Comparison of ENCODE assay signal across 12 mouse cellular contexts in the genomic region with DNA sequence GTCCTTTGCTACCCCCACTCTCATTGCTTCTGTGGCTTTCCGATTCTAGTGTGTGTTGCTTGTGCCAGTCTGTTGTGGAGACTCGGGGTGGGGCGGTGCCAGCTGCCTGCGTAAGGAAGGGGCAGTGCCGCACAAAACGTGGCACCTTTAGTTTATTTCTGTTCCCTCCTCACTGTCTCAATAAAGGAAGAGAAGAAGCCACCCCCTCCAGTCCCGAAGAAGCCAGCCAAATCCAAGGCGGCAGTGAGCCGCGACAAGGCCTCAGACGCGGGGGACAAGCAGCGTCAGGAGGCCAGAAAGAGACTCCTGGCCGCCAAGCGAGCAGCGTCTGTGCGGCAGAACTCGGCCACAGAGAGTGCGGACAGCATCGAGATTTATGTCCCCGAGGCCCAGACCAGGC. TPM values are rescaled to one million over a fixed set of nuclear protein-coding genes. Genes with fewer than 3 reads are reported as not detected.
DNase-seq lines count a peak whose midpoint lies in the region; ATAC-seq and TF ChIP-seq lines count a peak whose summit lies in the region.
"Had no signal": no experiment of that assay in that cellular context is flagged by ENCODE, and none has a peak within 500 bp of the region (broad histone marks: within the 10 kb centered on the region; RNA-seq: fewer than 3 reads in every experiment).

No protein-coding gene starts in this region.

- peaks cover 28% of the 10 kb centered on the region for H3K36me3 ChIP-seq in kidney, postnatal 0 days (ENCODE audit: insufficient read depth, low read length)
- H3K36me3 ChIP-seq in neural tube, embryonic 11.5 days (ENCODE audit: control insufficient read depth, insufficient read depth, low read length) = peaks cover 30% of the 10 kb centered on the region

- no peak for ATAC-seq in kidney, postnatal 0 days (replicated peaks; ENCODE audit: low FRiP score, low read depth)
- ATAC-seq in neural tube, embryonic 11.5 days (ENCODE audit: insufficient read depth, low FRiP score, low TSS enrichment) = no peak
- ATAC-seq: intestine, embryonic 15.5 days had no signal

- 0 out of 2 replicates have a peak, but pooled peaks cover 3% of the 10 kb centered on the region for H3K9me3 ChIP-seq in kidney, postnatal 0 days (replicated peaks; ENCODE audit: low read length)
- H3K9me3 ChIP-seq in neural tube, embryonic 11.5 days (ENCODE audit: control insufficient read depth, low read length) = peaks cover 2% of the 10 kb centered on the region; the same call in 1 of the 2 replicates
- H3K9me3 ChIP-seq: heart, embryonic 15.5 days; intestine, embryonic 15.5 days had no signal

- peak; percentile 47 to 51 for DNase-seq in cerebellum, postnatal 10 days
- no peak for DNase-seq in cerebellum, adult 11-12 months
- DNase-seq in kidney, postnatal 0 days (ENCODE audit: low spot score) = peak; percentile 64
- DNase-seq in kidney, postnatal 25 days = no peak
- DNase-seq in neural tube, embryonic 11.5 days (ENCODE audit: low spot score) = no peak
- no peak for DNase-seq in neural tube, embryonic 10.5 days (ENCODE audit: extremely low spot score, low spot score)
- DNase-seq in testis, postnatal 10 days (ENCODE audit: low spot score) = peak; percentile 54
- DNase-seq in thymus, postnatal 10 days (ENCODE audit: low spot score in 2 of 2) = no peak
- DNase-seq: B cell, adult 2 months had no signal

- H3K9ac ChIP-seq in kidney, postnatal 0 days (ENCODE audit: low read depth, low read length) = no peak overlapping the region
- no peak overlapping the region for H3K9ac ChIP-seq in neural tube, embryonic 11.5 days (ENCODE audit: low read length)
- H3K9ac ChIP-seq: heart, embryonic 15.5 days; intestine, embryonic 15.5 days had no signal

- H3K27ac ChIP-seq in kidney, postnatal 0 days = peak overlapping the region; percentile 69
- H3K27ac ChIP-seq in neural tube, embryonic 11.5 days (ENCODE audit: low read depth, low read length) = peak overlapping the region; percentile 34; the same call in 1 of the 2 replicates
- H3K27ac ChIP-seq: heart, embryonic 15.5 days; intestine, embryonic 15.5 days had no signal

- no peaks in the 10 kb centered on the region for H3K27me3 ChIP-seq in kidney, postnatal 0 days (ENCODE audit: insufficient read depth, low read length)
- H3K27me3 ChIP-seq in neural tube, embryonic 11.5 days (ENCODE audit: control insufficient read depth, insufficient read depth, low read length) = no peaks in the 10 kb centered on the region
- H3K27me3 ChIP-seq: heart, embryonic 15.5 days; intestine, embryonic 15.5 days had no signal

- no peak overlapping the region for H3K4me2 ChIP-seq in kidney, postnatal 0 days (ENCODE audit: low read length)
- H3K4me2 ChIP-seq in neural tube, embryonic 11.5 days (ENCODE audit: low read depth) = no peak overlapping the region
- H3K4me2 ChIP-seq: heart, embryonic 15.5 days; intestine, embryonic 15.5 days had no signal

- TF ChIP-seq CTCF in kidney, postnatal 0 days (IDR thresholded peaks at IDR 0.05; ENCODE audit: low read depth) = no peak

- WGBS in kidney, postnatal 0 days = 48% methylated on average over 21 of the region's 21 CpGs
- WGBS in neural tube, embryonic 11.5 days = 81% methylated on average over 21 of the region's 21 CpGs

- H3K4me1 ChIP-seq in kidney, postnatal 0 days (replicated peaks; ENCODE audit: insufficient read depth, low read length) = 0 out of 2 replicates have a peak, but pooled peaks cover 7% of the 10 kb centered on the region
- no peaks in the 10 kb centered on the region for H3K4me1 ChIP-seq in neural tube, embryonic 11.5 days (ENCODE audit: control insufficient read depth, insufficient read depth, low read length)
- H3K4me1 ChIP-seq: intestine, embryonic 15.5 days had no signal

- H3K4me3 ChIP-seq in kidney, postnatal 0 days (replicated peaks; ENCODE audit: low read depth, low read length) = no peak overlapping the region
- H3K4me3 ChIP-seq in neural tube, embryonic 11.5 days (ENCODE audit: low read depth, low read length) = no peak overlapping the region
- H3K4me3 ChIP-seq: erythroblast, embryonic 14.5 days; heart, embryonic 15.5 days; intestine, embryonic 15.5 days had no signal

RNA-seq across cellular contexts. Expression of a gene that starts 12.7 kb away (rescaled TPM):
- polyA plus RNA-seq in kidney, postnatal 0 days (2015; fragmentation: Nextera tagmentation; extraction: Ambion mirVana) = 449 and 494 TPM in 2 replicates
- polyA plus RNA-seq in neural tube, embryonic 11.5 days (2014; fragmentation: Nextera tagmentation; extraction: Ambion mirVana) = 96.2 and 98.7 TPM in 2 replicates

Comparison
In these comparisons a context has a peak if more than half of its experiments do, and no peak if none do; other contexts are left out.
1. DNase-seq: peak in cerebellum, postnatal 10 days (2 of 2), kidney, postnatal 0 days (single experiment) and testis, postnatal 10 days (single experiment); none in cerebellum, adult 11-12 months (single experiment), kidney, postnatal 25 days (0 of 2), neural tube, embryonic 11.5 days (single experiment), neural tube, embryonic 10.5 days (single experiment) and thymus, postnatal 10 days (0 of 2).